Mouse (Mus musculus) layer of hippocampus, adult 9-10 months (tissue): Measurements from ENCODE around the gene Otulin.

Source experiments
- DNase-seq: peaks from one replicate; pipeline ENCODE4 v3.0.0; 2022; ENCODE audit warnings: low spot score

The Otulin gene

GRCm38 (mm10) chr15:27549878-27550277, 80.6 kb downstream of the Otulin start:
- DNase-seq: no peak

DNA sequence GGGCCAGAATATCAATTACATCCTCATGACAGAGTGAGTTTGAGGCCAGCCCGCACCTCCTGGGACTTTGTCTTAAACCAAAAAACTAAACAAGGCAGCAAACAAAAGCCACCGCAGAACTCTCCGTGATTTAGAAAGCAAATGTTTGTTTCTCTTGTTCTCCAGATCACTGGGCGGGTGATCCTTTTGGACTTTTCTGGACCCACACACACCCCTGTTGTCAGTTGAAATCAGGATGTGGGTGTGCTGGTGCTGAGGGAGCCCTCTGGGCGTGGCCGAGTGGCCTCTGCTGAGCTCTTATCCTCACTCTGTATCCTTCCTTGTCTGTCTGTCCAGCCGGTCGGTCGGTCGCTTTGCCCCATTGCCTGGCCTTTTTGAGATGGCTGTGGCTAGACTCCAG, 81.4 kb downstream of the Otulin start:
- DNase-seq: no peak

DNA sequence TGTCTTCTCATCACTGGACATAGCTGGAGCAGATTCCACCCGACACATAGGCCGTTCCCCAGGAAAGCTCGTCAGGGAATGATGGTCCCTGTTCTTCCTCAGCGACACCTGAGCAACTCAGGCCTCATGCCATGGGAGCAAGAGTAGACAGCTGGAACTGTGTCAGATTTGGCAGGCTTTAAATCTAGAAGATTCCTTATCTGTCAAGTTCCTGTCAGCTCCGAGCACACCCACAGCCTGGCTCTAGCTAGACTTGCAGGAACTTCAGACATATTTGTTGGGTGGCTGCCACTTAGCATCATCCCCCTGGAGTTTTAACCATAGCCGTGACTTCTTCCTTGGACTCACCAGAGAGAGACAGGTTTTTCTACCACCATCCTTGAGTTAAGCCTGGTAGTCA, 82.4 kb downstream of the Otulin start:
- no peak for DNase-seq

- DNase-seq: no peak
These were observed 85.3 kb downstream of the Otulin start for GRCm38 (mm10) chr15:27545203-27545602.

GRCm38 (mm10) chr15:27539745-27540144, 90.7 kb downstream of the Otulin start:
- no peak for DNase-seq

DNA sequence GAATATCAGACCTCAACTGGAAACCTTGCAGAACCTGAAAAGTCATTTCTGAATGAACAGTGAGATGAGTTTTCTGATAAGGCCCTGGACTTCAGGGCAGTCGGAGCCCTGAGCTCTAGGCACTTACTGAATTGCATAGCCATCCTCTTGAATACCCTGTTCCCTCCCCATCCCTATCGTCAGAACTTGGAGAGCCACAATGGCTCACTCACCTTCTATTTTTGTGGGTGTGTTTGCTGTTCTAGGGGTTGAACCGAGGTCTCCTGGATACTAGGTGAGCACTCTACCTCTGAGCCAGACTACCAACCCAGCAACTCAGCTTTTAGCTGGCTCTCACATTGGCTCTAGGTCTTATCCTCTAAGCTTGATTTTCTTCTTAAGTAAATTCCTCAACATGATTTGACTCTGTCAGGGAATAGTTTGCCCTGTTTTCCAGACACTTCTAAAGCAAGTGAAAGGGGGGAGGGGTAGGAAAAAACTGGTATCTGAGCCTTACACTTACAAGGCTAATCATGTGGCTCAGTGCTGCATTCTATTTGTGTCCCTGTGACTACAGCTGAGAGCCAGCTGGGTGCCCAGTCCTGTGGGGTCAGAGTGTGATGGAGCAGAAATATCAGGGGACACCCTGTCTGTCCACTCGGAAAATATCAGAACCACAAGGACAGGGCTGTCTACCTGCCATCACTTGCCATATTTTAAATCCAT, 92.8 kb downstream of the Otulin start:
- DNase-seq: no peak

DNA sequence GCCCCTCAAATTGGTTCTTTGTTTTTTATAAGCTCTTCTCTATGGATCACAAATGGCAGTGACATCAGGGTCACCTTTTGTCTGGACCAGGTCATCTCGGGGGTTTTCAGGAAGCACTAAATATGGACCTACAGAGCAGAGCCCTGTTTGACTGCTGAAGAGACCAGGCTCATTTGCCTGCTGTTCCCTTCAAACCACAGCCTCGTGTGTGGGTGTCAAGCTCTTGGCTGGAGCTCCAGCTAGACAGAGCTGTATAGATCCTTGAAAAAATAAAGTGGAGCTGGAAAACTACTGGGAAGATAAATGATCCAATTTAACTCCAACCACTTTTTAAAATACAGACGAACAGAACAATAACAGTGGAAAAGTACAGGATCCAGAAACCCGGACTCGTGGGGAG, 93.7 kb downstream of the Otulin start:
- no peak for DNase-seq

- no peak for DNase-seq
These were observed 94.3 kb downstream of the Otulin start for GRCm38 (mm10) chr15:27536186-27536585.

- no peak for DNase-seq
These were observed 94.8 kb downstream of the Otulin start for GRCm38 (mm10) chr15:27535681-27536080.

GRCm38 (mm10) chr15:27533036-27533435, 97.5 kb downstream of the Otulin start:
- DNase-seq: no peak

DNA sequence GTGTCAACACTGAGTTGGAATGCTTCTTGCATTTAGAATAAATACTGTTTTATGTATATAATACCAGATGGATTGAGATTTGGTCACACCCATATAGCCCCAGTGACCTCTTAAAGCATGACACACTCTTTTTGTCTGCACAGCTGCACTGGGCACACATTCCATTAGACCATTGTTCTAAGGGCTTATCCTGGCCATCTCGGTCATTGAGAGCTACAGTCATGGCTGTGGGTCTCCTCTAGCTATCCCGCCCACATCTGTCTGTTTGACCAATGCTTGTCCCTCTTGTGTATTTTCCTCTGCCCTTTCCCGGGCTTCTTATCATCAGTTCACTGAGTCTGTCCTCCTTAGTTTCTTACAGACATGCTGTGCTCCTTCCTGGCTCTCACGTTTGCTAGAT, 100.5 kb downstream of the Otulin start:
- no peak for DNase-seq

- DNase-seq: no peak
These were observed 101.6 kb downstream of the Otulin start for GRCm38 (mm10) chr15:27528896-27529295.

DNA sequence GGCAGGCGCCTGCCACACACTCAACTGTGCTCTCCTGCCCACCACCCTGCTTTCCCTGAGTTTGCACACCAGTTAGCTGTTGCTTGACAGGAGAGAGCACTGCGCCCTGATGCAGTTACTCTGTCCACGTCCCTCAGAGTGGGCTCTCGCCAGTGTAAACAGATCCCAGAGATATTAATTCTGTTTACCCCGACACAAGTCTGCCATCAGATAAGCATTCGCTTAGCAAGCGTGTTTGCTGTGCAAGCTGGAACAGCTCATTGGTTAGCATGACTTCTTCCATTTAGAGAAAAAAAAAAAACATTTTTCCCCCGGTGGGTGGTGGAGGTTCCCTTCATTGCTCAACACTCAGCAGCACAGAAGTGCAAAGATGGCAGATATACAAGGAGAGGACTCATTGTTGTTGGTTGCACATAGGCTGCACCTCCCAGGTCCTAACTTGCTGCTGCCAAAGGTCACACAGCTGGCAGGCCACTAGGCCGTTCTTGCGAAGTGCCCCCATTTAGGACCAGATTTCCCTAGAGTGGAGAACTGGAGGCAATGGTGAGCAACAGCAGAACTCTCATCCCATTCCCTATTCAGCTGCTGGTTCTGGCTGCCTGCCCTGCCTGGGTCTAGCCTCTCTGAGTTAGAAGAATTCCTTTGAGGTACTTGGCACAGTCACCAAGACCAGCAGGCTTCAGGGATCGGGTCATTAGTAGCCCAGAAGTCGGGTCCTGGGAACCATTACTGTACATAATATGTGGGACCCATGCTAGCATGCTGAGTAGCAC, 105.1 kb downstream of the Otulin start:
- no peak for DNase-seq

DNA sequence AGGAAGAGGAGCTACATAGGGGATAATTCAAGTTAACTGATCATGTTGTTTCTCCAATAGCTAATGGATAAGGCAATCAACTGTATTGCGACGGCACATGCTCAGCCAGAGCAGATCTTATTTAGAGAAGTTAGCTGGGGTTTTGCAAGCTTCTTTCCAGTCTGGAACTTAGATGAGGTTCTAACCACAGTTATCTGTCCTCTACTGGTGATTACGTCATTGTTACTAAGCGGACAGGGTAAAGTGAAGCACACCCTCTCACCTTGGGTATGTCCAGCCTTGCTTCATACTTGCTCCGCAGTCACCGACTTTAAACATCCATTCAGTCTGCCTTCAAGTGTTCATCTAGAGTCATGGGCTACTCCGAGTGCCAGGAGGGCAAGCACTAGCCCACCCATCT, 110.6 kb downstream of the Otulin start:
- DNase-seq: no peak

GRCm38 (mm10) chr15:27518026-27518425, 112.5 kb downstream of the Otulin start:
- no peak for DNase-seq

DNA sequence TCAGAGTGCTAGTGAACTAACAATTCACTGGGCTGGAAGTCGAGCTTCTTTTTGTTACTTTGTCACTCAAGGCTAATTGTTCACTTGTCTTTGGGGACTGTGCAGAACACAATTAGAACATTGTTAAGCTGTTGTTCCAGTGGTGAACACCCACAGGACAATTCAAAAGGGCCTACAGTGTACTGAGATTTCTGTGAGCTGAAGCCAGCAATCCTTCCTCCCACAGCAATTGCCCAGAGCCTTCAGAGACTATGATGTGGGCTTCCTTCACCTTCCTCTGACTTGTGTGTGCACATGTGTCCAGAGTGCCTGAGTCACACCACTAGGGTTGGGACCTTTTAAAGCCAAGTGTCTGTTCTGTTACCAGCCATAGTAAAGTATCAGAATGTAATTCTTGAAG, 113.6 kb downstream of the Otulin start:
- DNase-seq: no peak

DNA sequence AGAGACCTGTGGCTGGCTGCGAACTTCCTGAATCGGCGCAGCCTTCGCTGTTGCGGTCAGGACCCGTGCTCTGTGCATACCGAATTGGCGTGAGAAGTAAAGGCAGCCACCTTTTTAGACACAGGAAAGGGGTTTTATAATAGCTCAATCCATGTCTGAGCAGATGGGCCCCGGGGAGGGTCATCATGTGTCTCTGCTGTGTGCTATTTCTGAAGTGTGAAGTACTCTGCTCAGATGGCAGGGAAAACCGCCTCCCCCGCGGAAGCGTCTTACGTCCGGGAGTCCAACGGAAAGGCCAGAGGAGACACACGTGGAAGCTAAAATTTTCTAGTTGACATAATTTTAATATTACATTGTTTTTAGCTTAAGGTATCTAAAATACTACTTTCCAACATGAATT, 121.5 kb downstream of the Otulin start:
- no peak for DNase-seq

GRCm38 (mm10) chr15:27508169-27508568, 122.3 kb downstream of the Otulin start:
- DNase-seq: no peak

DNA sequence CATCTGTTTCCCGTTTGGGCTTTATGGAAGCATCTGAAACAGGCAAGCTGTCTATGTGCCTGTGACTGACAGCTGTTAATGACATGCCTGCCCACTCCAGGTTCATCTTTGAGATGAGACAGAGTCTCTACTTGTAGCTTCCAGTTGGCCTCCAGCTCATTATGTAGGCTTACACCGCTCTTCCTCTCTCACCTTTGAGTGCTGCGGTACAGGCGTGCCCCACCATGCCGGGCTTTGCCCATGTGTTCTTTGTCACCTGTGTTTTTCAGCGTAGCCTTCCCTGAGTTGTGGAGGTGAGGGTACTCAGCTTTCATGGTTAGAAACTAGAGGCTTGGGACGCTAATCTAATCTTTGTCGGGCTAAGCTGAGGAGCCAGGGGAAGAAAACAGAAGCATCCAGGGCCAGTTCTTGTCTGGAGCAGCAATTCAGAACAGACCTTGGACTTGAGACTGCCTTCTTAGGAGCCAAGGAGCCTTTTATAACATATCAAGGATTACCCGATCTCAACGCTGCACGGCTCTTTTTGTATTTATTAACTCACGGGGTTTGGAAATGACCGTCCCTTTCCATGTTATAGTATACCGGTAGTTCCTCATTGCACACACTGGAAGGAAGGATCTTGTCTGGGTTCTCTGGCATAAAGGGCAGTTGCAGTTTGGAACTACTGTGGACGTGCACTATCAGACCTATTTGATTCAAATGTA, 123.4 kb downstream of the Otulin start:
- no peak for DNase-seq

DNA sequence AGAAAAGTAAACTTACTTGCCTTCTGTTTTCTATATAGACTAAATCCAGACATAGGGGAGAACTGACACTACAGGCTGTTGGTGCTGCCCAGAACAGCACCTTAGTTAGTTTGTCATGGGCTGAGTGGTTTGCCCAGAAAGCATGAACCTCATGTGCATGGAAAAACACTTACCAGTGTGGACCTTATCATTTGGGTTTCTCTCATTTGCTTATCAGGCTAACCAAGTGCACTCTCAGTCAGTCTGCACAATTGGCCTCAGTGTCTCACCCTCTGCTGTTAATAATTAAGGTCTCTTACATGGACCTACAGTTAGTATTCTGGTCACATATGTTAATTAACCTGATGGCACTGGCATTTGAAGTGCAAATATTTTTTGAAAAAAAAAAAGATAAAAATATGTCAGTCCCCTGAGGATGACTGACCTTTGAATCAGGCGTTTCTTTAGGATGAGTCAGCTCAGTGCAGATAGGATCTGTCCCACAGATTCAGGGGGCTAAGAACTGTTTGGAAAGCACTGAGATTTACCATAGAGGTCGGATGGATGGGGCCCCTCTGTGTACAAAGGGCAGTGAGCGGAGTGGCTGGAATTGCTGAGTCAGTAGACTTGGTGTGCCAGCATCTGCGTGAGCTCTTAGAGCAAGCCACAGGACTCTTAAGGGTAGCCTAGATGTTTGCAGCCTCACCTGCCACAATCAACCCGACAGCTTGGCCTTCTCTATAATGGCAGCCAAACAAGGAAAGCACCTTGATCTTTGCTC, 124.2 kb downstream of the Otulin start:
- DNase-seq: no peak

DNA sequence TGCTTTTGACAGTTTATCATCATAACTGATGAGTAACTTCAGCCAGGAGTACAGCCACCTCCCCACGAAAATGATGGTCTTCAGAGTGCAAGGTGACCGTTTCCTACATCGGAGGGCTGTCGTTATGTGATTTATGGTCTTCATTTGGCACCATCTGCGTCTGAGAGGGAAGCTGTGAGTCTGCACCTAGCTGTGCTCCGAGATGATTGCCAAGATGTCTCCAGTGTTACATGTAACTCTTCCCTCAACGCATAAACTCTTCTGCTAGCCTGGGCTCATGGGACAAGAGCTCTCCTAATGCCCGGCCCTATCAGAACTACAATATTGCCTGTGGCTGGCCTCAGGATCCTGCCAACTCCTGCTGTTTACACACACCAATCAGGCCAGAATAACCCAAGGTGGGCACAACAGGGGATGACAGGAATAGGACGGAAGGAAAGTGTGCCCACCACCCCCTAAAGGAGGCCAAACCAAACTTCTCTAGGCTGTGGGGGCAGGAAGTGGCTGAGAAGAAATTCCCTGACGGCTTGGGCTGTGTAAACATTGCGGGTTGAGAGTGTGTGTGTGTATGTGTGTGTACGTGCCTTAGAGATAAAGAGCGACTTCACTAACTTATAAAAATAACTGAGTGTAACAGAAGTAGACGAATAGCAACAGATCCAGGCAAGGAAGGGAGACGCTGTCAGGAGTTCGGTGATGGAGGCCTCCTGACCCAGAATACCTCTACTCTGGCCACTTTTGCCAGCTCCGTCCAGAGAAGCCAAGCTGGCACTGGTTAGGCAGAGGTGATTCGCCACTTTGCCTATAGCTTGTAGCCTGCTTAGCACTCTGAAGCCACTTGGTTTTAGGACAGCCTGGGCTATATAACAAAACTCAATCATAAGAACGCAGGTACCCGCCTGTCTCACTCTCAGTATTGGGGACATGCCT, 126.4 kb downstream of the Otulin start:
- DNase-seq: no peak
